Mouse (Mus musculus): ENCODE data around the gene Rnf130.

Gene Rnf130

GRCm38 (mm10) chr11:50134136-50134859 is 109.2 kb downstream of the Rnf130 start:
- DNase-seq (ENCODE audit: low spot score in 2 of 2) = no peak

- DNase-seq (ENCODE audit: low spot score in 2 of 2) = no peak
These were observed 113.2 kb downstream of the Rnf130 start for GRCm38 (mm10) chr11:50138206-50138822.

GRCm38 (mm10) chr11:50139571-50139970 is 114.4 kb downstream of the Rnf130 start:
- DNase-seq (ENCODE audit: low spot score in 2 of 2) = no peak

- DNase-seq (ENCODE audit: low spot score in 2 of 2) = no peak
These were observed 120.4 kb downstream of the Rnf130 start for GRCm38 (mm10) chr11:50145529-50145928.

GRCm38 (mm10) chr11:50146121-50146520 is 121.0 kb downstream of the Rnf130 start:
- DNase-seq (ENCODE audit: low spot score in 2 of 2) = no peak

GRCm38 (mm10) chr11:50147267-50147957 is 122.3 kb downstream of the Rnf130 start:
- no peak for DNase-seq (ENCODE audit: low spot score in 2 of 2)

GRCm38 (mm10) chr11:50147958-50148476 is 122.9 kb downstream of the Rnf130 start:
- no peak for DNase-seq (ENCODE audit: low spot score in 2 of 2)

- no peak for DNase-seq (ENCODE audit: low spot score in 2 of 2)
These were observed 124.1 kb downstream of the Rnf130 start for GRCm38 (mm10) chr11:50149200-50149599.

- no peak for DNase-seq (ENCODE audit: low spot score in 2 of 2)
These were observed 124.5 kb downstream of the Rnf130 start for GRCm38 (mm10) chr11:50149603-50150150.

GRCm38 (mm10) chr11:50151374-50151773 is 126.2 kb downstream of the Rnf130 start:
- no peak for DNase-seq (ENCODE audit: low spot score in 2 of 2)

- no peak for DNase-seq (ENCODE audit: low spot score in 2 of 2)
These were observed 129.0 kb downstream of the Rnf130 start for GRCm38 (mm10) chr11:50154166-50154565.
